Mouse (Mus musculus) C2C12 (cell line): ENCODE measurements around the gene Polr3b. TPM values are rescaled to one million over a fixed set of nuclear protein-coding genes. Genes with fewer than 3 reads are reported as not detected.

Experiments
- H3K27me3 ChIP-seq: one replicate; pipeline ENCODE4 v1.6.1; 2011; ENCODE audit not compliant: control insufficient read depth, insufficient read depth, insufficient read length
- H3K36me3 ChIP-seq: one replicate; pipeline ENCODE4 v1.6.1; 2011; ENCODE audit not compliant: control insufficient read depth, insufficient read depth
- H3K4me3 ChIP-seq: one replicate; pipeline ENCODE4 v1.5.1; 2011; ENCODE audit warnings: mild to moderate bottlenecking, control low read depth; ENCODE audit not compliant: poor library complexity, insufficient read depth, severe bottlenecking
- H3K79me2 ChIP-seq: one replicate; pipeline ENCODE4 v1.6.1; 2011; ENCODE audit not compliant: control insufficient read depth, insufficient read depth
- H3K79me3 ChIP-seq: one replicate; pipeline ENCODE4 v1.6.1; 2011; ENCODE audit warnings: low read depth, control low read depth
- H3ac ChIP-seq: one replicate; pipeline ENCODE3; 2011; ENCODE audit warnings: low read depth; ENCODE audit not compliant: control insufficient read depth, insufficient read length
- CEBPB ChIP-seq: IDR thresholded peaks from one replicate; pipeline ENCODE4 v1.6.1; 2011; ENCODE audit warnings: low read depth, mild to moderate bottlenecking, control low read depth, moderate library complexity
- CTCF ChIP-seq: IDR thresholded peaks from one replicate; pipeline ENCODE4 v1.5.1; 2011; ENCODE audit not compliant: control insufficient read depth, insufficient read depth, insufficient read length
- FOSL1 ChIP-seq: IDR thresholded peaks from one replicate; pipeline ENCODE4 v1.8.0; 2011; ENCODE audit warnings: mild to moderate bottlenecking, low read length; ENCODE audit not compliant: poor library complexity, insufficient read depth, severe bottlenecking
- MAX ChIP-seq: IDR thresholded peaks from one replicate; pipeline ENCODE4 v1.6.1; 2011; ENCODE audit warnings: mild to moderate bottlenecking, control low read depth
- MYOD1 ChIP-seq: IDR thresholded peaks from one replicate; pipeline ENCODE4 v1.6.1; 2011; ENCODE audit warnings: low read depth; ENCODE audit not compliant: control insufficient read depth, insufficient read length
- MYOG ChIP-seq: IDR thresholded peaks from one replicate; pipeline ENCODE4 v1.6.1; 2011; ENCODE audit not compliant: control insufficient read depth, insufficient read length; ENCODE audit errors: extremely low read depth
- USF1 ChIP-seq: IDR thresholded peaks from one replicate; pipeline ENCODE4 v1.6.1; 2011; ENCODE audit warnings: low read depth, mild to moderate bottlenecking, control low read depth, moderate library complexity
- polyA plus RNA-seq: library from polyadenylated mRNA; unstranded; fragments of >200 nt; fragmentation: generic; extraction: Trizol; gene quantifications from one replicate; pipeline ENCODE4 v1.2.1, GENCODE M21; 2012; ENCODE audit warnings: missing spikeins

Polr3b gene
- polyA plus RNA-seq, 1 experiment, result 9.5 TPM

DNA sequence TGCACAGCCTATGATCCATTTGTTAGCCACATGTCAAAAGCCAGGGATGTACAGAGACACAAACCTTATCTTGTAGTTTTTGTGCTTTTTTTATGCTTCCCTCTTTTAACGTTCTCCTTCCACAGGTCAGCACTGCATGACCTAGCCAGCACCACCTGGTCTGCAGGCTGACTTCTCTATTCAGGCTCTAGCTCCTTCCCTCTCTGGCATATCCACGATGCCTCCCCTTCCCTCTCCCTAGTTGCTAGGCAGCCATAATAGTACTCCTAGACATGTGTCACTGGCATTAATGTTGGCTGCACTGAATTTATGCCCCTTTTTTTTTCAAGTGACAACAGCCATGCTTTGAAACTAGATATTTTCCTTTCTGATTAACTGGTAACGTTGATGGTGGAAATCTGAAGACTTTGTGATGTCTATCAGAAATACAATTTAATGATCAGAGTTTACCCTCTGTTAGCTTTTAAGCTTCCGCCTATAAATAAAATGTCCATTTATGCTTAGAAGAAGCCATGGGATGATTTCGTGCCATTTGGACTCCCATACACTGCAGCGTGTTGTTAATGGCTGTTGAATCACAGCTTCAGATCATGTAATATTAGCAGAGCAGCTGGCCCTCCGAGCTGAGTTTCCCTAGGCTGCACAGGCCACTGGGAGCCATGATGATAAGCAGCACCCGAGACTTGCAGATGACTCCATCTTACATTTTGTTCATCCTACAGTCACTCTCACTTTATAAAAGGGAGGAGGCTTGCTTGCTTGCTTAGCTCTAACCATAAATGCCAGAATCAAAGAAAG, 71.9 kb downstream of the Polr3b start:
- no peak overlapping the region for H3ac ChIP-seq
- no peak for TF ChIP-seq MYOG
- no peak for TF ChIP-seq FOSL1
- TF ChIP-seq CTCF, result no peak
- no peak for TF ChIP-seq MAX
- TF ChIP-seq CEBPB, result no peak
- no peak for TF ChIP-seq MYOD1
- TF ChIP-seq USF1, result no peak
- H3K36me3 ChIP-seq, result peaks cover 33% of the 10 kb centered on the region
- H3K79me2 ChIP-seq, result no peaks in the 10 kb centered on the region
- no peaks in the 10 kb centered on the region for H3K27me3 ChIP-seq
- no peak overlapping the region for H3K4me3 ChIP-seq
- no peaks in the 10 kb centered on the region for H3K79me3 ChIP-seq

DNA sequence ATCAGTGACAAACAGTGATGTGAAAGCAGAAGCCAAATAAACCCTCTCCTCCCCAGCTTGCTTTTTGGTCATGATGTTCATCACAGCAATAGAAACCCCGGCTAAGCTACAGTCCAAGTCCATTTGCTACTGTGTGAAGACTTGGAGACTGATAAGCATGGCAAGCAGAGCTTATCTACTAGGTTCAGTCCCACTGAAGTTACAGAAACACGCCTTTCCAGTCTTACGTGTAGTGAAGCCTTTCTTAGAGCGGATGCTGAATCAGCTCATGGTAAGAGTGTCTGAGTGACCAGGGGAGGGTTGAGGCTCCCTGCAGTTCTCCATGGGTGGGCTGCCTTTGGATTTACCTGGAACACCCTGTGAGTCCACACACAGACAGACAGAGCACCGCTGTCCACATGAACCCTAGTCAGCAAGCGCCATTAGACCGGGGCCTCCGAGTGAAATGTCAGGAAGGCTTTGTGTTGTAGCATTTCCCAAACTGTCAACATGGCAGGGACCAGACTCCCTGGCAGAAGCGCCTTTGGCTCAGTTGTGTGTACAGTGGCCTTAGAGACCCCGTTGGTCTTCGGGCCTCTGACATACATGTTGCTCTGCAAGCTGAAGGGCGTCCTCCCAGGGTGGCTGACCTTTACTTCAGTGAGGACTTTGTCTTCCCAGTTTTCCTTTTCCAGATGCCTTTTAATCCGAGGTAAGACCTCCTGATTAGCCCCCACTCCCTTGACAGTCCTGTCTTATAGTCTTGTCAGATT, 78.3 kb downstream of the Polr3b start:
- Histone ChIP-seq H3K4me3 (no peak overlapping the region), H3K36me3 (peaks cover 47% of the 10 kb centered on the region)

DNA sequence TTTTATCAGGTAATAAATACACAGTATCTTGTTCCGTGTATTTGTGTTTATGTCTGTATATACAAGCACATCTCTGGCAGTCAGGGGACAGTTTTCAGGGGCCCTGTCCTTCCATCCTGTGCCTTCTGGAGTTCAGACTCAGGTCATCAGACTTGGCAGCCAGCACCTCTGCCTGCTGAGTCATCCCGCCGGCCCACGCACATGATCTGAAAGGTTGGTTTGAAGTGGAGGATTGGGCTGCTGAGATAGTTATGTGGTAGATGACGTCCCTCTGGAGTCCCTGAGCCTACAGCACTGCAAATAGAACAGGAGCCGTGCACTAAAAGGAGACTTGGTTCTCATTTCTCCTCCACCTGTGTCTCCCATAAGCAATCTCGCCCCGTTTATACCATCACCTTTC, 79.0 kb downstream of the Polr3b start:
- no peaks in the 10 kb centered on the region for H3K79me2 ChIP-seq
- H3K79me3 ChIP-seq, result no peaks in the 10 kb centered on the region
- TF ChIP-seq MYOG (no peak), FOSL1 (peak; percentile 30), MAX (no peak), USF1 (peak; percentile 16)
- H3ac ChIP-seq, result no peak overlapping the region
- peaks cover 45% of the 10 kb centered on the region for H3K36me3 ChIP-seq
- H3K4me3 ChIP-seq, result no peak overlapping the region
- no peaks in the 10 kb centered on the region for H3K27me3 ChIP-seq

More for the DNA sequence above, 78.3 kb downstream of the Polr3b start:
- H3K27me3 ChIP-seq, result no peaks in the 10 kb centered on the region
- H3K79me2 ChIP-seq, result no peaks in the 10 kb centered on the region
- no peaks in the 10 kb centered on the region for H3K79me3 ChIP-seq
- no peak overlapping the region for H3ac ChIP-seq
- TF ChIP-seq FOSL1 (no peak), MYOD1 (no peak), CEBPB (no peak), MYOG (no peak), CTCF (no peak), USF1 (no peak)

GRCm38 (mm10) chr10:84702115-84702514, 80.0 kb downstream of the Polr3b start:
- no peaks in the 10 kb centered on the region for H3K27me3 ChIP-seq
- H3K79me2 ChIP-seq, result no peaks in the 10 kb centered on the region
- H3K36me3 ChIP-seq, result peaks cover 42% of the 10 kb centered on the region
- TF ChIP-seq MAX, result no peak
- no peak for TF ChIP-seq FOSL1
- no peak for TF ChIP-seq CEBPB
- TF ChIP-seq USF1, result no peak
- TF ChIP-seq MYOD1, result no peak
- TF ChIP-seq CTCF, result no peak
- TF ChIP-seq MYOG, result no peak
- H3ac ChIP-seq, result no peak overlapping the region
- no peaks in the 10 kb centered on the region for H3K79me3 ChIP-seq
- no peak overlapping the region for H3K4me3 ChIP-seq

- Histone ChIP-seq H3K27me3 (no peaks in the 10 kb centered on the region), H3K4me3 (no peak overlapping the region), H3ac (no peak overlapping the region), H3K79me2 (no peaks in the 10 kb centered on the region), H3K36me3 (peaks cover 23% of the 10 kb centered on the region), H3K79me3 (no peaks in the 10 kb centered on the region)
- peak; percentile 36 for TF ChIP-seq MYOD1
- no peak for TF ChIP-seq CTCF
Observed at GRCm38 (mm10) chr10:84704594-84704993, 82.5 kb downstream of the Polr3b start.

DNA sequence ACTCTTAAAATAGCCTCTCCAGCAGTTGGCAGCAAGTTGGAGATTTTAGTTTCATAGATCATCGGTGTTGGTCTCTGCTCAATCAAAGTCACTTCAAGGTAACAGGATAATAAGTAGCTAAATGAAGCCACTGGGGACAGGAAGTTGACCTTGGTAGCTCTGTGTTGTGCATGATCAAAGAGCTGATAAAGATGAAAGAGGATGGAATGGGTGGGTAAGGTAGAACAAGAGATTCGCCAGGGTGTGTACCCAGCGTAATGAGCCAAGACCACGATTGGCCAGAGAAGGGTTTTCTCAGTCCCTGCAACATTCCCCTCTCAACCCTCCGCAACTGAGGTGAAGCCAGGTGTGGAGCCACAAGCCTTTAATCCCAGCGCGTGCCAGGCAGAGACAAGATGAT, 83.1 kb downstream of the Polr3b start:
- H3K36me3 ChIP-seq, result peaks cover 16% of the 10 kb centered on the region
- no peaks in the 10 kb centered on the region for H3K79me2 ChIP-seq
- H3K4me3 ChIP-seq, result no peak overlapping the region
- TF ChIP-seq CEBPB (no peak), MAX (no peak)
- no peak overlapping the region for H3ac ChIP-seq
- H3K27me3 ChIP-seq, result no peaks in the 10 kb centered on the region
- H3K79me3 ChIP-seq, result no peaks in the 10 kb centered on the region
